Mouse (Mus musculus) bone marrow macrophage, adult 2 months (primary cell): Measurements from ENCODE around the gene Myl6.

Experiments
- CTCF ChIP-seq: IDR thresholded peaks from 2 replicates; pipeline ENCODE4 v1.5.1; 2012; ENCODE audit warnings: low read depth, mild to moderate bottlenecking, low read length, moderate library complexity
- POLR2A ChIP-seq: IDR thresholded peaks from 2 replicates; pipeline ENCODE4 v1.6.1; 2012; ENCODE audit warnings: mild to moderate bottlenecking, low read depth, low read length, borderline replicate concordance

DNA sequence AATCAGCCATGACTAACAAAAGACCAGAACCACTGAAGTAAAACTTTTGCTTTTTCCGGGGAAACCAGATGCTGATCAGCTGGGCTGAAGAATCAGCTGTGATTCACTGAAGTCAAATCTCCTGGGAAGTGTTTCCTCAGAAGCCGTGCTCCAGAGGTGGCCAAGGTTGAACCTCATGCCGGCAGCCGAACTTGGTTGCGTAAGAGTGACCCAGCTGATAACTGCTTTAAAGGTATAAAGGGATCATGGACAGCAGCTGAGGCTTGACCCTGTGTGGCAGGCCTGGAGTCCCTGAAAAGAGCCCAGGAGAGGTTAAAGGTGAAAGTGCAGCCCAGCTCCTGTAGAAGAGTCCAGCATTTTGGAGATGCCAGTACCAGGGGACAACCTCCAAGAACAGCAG is 8.4 kb upstream of the Myl6 start:
- TF ChIP-seq CTCF: no peak
- TF ChIP-seq POLR2A: no peak
